Mouse (Mus musculus): ENCODE results near the gene Msantd2. TPM values are rescaled to one million over a fixed set of nuclear protein-coding genes. Genes with fewer than 3 reads are reported as not detected.

Gene Msantd2
- 33.9 and 35.2 TPM in 2 replicates for polyA plus RNA-seq (2012; rRNA removed)

DNA sequence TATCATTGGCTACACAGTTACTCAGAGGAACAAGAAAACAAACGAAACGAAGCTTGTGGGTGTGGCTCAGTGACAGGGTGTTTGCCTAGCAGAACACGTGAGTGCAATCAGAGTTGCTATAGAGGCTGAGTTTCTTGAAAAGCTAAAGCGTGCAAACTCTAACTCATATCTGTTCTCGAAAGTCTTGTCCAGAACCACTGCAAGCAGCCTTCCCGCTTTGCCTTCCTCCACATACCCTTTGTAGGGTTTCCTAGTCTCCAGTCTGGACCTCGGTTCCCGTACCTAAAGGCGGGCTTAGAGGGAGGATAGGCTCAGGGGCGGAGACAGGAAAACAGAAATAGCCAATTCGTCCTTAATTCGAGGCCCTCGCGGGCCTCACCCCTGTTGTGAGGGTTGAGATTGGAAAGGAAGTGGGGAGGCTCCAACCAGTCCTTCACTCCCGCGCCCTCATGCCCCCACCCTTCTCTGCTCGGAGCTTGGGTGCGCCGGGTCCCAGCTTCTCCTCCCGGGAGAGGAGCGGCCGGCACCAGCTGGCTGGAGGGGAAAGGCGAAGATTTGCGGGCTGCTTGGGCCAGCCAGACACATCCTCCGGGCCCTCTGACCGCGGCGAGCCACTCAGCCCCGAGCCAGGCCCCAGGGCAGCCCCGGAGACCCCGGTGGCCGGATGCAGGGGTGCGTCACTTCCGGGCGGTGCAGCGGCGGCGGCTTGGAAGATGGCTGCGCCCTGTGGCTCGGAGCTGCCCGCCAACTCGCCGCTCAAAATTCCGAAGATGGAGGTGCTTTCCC lies at the start of gene Msantd2:
Gene Msantd2, plus strand, starts transcription at position 709 of the 786 bp plus-strand sequence.
- DNase-seq (ENCODE audit: extremely low spot score in 1 of 2, low spot score in 1 of 2): peak; percentile 60 to 90

DNA sequence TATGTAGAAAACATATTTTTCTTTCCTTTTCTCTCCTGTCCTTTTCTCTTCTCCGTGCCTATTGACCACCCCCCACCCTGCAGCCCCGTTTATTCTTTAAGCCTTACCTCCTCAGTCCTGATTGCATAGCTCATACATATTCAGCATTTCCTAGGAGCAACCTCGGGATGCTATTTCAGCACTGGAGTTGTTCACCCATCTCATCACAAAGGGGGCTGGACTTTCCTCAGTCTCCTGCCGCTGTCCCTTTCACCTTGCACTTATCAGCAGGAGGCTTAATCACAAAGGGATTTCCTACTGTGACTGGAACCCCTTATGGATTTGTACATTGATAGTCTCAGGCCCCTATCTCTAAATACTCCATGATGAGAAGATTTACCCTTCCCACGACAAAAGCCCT lies 36.7 kb upstream of the Msantd2 start:
- DNase-seq (ENCODE audit: extremely low spot score in 1 of 2, low spot score in 1 of 2): no peak

GRCm38 (mm10) chr9:37453328-37453727 lies 35.8 kb upstream of the Msantd2 start:
- DNase-seq (ENCODE audit: extremely low spot score in 1 of 2, low spot score in 1 of 2): no peak

DNA sequence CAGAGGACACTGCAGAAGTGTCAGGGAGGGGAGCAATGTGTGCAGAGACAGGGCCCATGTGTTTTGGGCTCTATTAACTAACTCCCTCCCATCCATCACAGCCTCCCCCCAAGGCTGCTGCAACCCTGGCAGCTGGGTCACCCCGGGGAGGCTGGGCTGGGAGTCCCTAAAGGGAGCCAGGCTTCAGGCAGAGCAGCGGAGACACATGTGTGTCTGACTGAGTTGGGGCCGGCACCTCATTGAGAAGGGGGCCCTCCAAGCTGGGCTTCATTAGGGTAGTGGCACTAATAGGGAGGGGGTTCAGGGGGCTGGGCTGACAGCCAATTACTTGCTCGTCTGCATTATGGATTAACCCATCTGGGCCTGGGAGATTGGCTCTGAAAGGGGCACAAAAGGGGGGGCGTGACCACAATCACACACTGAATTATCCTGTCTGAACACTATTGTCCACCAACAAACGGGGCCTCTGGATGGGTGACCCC lies 35.1 kb upstream of the Msantd2 start:
- DNase-seq (ENCODE audit: extremely low spot score in 1 of 2, low spot score in 1 of 2): no peak

DNA sequence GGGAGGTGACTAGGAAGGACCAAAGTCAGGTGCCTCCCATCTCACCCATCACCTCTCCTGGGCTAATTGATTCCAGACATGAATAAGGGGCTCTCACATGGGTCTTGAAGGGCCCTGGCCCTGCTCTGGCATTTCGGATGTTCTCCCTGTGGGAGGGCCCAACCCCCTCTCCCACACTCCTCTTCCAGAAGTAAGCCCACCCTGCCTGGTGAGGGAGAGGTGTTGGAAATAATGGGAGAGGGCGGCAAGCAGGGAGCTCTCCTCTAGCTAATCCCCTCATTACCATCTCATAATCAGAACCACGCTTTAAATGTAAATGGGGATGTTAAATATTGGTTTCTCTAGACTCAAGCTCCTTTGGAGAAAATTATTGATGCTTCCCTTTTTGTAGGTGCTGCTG lies 34.1 kb upstream of the Msantd2 start:
- DNase-seq (ENCODE audit: extremely low spot score in 1 of 2, low spot score in 1 of 2): no peak

DNA sequence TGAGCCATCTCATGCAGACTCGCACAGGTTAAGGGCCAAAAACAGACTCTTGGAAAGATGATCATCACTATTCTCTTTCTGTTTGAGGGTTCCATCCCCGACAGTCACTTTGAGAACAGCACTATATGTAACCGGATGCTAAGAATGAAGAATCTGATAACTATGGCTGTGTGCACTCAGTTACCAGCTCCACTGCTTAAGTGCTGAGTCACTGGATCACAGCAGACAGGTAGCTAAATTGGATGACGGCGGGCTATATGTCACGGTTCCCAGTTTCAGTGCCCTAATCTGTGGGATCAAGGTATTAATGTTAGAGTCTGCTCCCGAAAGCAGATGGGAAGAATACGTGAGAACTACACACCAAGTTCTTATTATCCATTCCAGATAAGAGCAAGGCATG lies 33.3 kb upstream of the Msantd2 start:
- no peak for DNase-seq (ENCODE audit: extremely low spot score in 1 of 2, low spot score in 1 of 2)

GRCm38 (mm10) chr9:37456481-37456910 lies 32.6 kb upstream of the Msantd2 start:
- peak in 1 of 2 experiments; percentile 63 for DNase-seq (ENCODE audit: extremely low spot score in 1 of 2, low spot score in 1 of 2)

GRCm38 (mm10) chr9:37457151-37457550 lies 32.0 kb upstream of the Msantd2 start:
- DNase-seq (ENCODE audit: extremely low spot score in 1 of 2, low spot score in 1 of 2): no peak

DNA sequence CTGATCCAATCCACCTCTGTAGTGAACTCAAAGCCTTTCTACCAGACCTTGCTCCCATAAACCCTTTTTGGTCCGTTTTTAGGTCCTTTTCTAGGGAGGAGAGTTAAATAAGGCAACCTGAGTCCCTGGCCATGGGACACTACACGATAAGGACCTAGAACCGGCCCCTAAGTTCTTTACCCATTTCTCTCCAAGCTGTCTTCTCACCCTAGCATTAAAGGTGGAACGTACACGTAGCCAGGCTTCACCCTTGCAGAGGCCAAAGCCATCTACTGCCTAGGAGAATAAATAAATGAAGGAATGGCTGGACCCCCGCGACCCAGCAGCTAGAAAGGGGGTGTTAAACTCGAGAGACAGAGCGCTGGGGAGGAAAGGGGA lies 29.5 kb upstream of the Msantd2 start:
- DNase-seq (ENCODE audit: extremely low spot score in 1 of 2, low spot score in 1 of 2): no peak

- DNase-seq (ENCODE audit: extremely low spot score in 1 of 2, low spot score in 1 of 2): peak in 1 of 2 experiments; percentile 62
Observed at GRCm38 (mm10) chr9:37460043-37460960, 28.8 kb upstream of the Msantd2 start.

GRCm38 (mm10) chr9:37460961-37461340 lies 28.2 kb upstream of the Msantd2 start:
- DNase-seq (ENCODE audit: extremely low spot score in 1 of 2, low spot score in 1 of 2): no peak

GRCm38 (mm10) chr9:37461571-37461970 lies 27.5 kb upstream of the Msantd2 start:
- DNase-seq (ENCODE audit: extremely low spot score in 1 of 2, low spot score in 1 of 2): no peak

GRCm38 (mm10) chr9:37462764-37463163 lies 26.4 kb upstream of the Msantd2 start:
- peak in 1 of 2 experiments; percentile 75 for DNase-seq (ENCODE audit: extremely low spot score in 1 of 2, low spot score in 1 of 2)

GRCm38 (mm10) chr9:37473611-37474125 lies 15.5 kb upstream of the Msantd2 start:
- no peak for DNase-seq (ENCODE audit: extremely low spot score in 1 of 2, low spot score in 1 of 2)

- peak in 1 of 2 experiments; percentile 43 for DNase-seq (ENCODE audit: extremely low spot score in 1 of 2, low spot score in 1 of 2)
Observed at GRCm38 (mm10) chr9:37474923-37475322, 14.2 kb upstream of the Msantd2 start.

- DNase-seq (ENCODE audit: extremely low spot score in 1 of 2, low spot score in 1 of 2): no peak
Observed at GRCm38 (mm10) chr9:37485146-37485545, 4.0 kb upstream of the Msantd2 start.

DNA sequence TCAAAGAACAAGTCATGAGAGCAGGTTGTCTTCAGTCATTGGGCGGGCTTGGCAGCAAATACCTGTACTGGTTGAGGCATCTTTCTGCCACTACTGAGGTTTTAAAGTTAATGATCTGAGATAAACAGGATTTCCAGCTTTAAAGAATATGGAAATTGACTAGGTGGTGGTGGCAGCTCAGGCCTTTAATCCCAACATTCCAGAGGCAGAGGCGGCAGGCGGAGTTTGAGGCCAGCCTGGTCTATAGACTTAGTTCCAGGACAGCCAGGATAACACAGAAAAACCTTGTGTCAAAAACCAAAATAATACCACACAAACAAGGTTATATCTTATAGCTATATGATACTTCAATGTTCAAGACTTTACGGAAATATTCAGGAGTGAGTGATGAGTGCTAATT lies 1.1 kb upstream of the Msantd2 start:
- DNase-seq (ENCODE audit: extremely low spot score in 1 of 2, low spot score in 1 of 2): no peak

- peak in 1 of 2 experiments; percentile 27 for DNase-seq (ENCODE audit: extremely low spot score in 1 of 2, low spot score in 1 of 2)
Observed at GRCm38 (mm10) chr9:37489446-37490120, 464 bp downstream of the Msantd2 start.

- DNase-seq (ENCODE audit: extremely low spot score in 1 of 2, low spot score in 1 of 2): no peak
Observed at GRCm38 (mm10) chr9:37495761-37496160, 6.6 kb downstream of the Msantd2 start.

GRCm38 (mm10) chr9:37496325-37496724 lies 7.2 kb downstream of the Msantd2 start:
- DNase-seq (ENCODE audit: extremely low spot score in 1 of 2, low spot score in 1 of 2): no peak
